Mouse (Mus musculus) liver, embryonic 13.5 days (tissue): ENCODE measurements at regions not wholly inside any gene's neighbourhood (a gene's known extent, or its start where the extent isn't known, plus 50 kb on each side); places are given as distances from the start of the nearest gene placed in this dataset.
A peak's percentile ranks its signal among the peaks of the same experiment; 100 is the strongest.

ENCODE experiments used
- ATAC-seq: fragments of 200-750 bp; cut with Nextera tagmentation; 2 replicates; pipeline ENCODE4 v1.8.0; 2017; ENCODE audit warnings: low read depth, mild to moderate bottlenecking, moderate number of reproducible peaks, moderate library complexity
- DNase-seq: peaks from one replicate; pipeline ENCODE4 v3.0.0; 2022
- H3K27ac ChIP-seq: fragments of 300-500 bp; sonication (generic); 2 replicates; pipeline ENCODE4 v1.5.1; 2015; ENCODE audit warnings: moderate library complexity, mild to moderate bottlenecking, inconsistent platforms
- H3K27me3 ChIP-seq: fragments of 300-500 bp; sonication (generic); 2 replicates; pipeline ENCODE4 v1.6.1; 2015; ENCODE audit warnings: mild to moderate bottlenecking, inconsistent platforms
- H3K36me3 ChIP-seq: fragments of 300-500 bp; sonication (generic); 2 replicates; pipeline ENCODE4 v1.6.1; 2015; ENCODE audit warnings: mild to moderate bottlenecking, inconsistent platforms
- H3K4me1 ChIP-seq: fragments of 300-500 bp; sonication (generic); replicated peaks from 2 replicates; pipeline ENCODE4 v1.6.1; 2015; ENCODE audit warnings: inconsistent platforms
- H3K4me2 ChIP-seq: fragments of 300-500 bp; sonication (generic); 2 replicates; pipeline ENCODE4 v1.6.1; 2015; ENCODE audit warnings: inconsistent platforms, mild to moderate bottlenecking, moderate library complexity
- H3K4me3 ChIP-seq: fragments of 300-500 bp; sonication (generic); replicated peaks from 2 replicates; pipeline ENCODE4 v1.5.1; 2015; ENCODE audit warnings: mild to moderate bottlenecking, inconsistent platforms
- H3K9ac ChIP-seq: fragments of 300-500 bp; sonication (generic); 2 replicates; pipeline ENCODE4 v1.6.1; 2015; ENCODE audit warnings: mild to moderate bottlenecking, inconsistent platforms
- H3K9me3 ChIP-seq: fragments of 300-500 bp; sonication (generic); replicated peaks from 2 replicates; pipeline ENCODE4 v1.6.1; 2016; ENCODE audit warnings: inconsistent platforms
- WGBS: fragments of 180-500 bp; shearing (Covaris S2); methylation state at CpG from one replicate; pipeline ENCODE4 v1.1.7; 2015; ENCODE audit not compliant: insufficient replicate concordance; 5-methylcytosine and 5-hydroxymethylcytosine counted together

- WGBS, result 52% methylated on average over 2 of the region's 2 CpGs
- no peak overlapping the region for H3K9ac ChIP-seq
These were observed 228.4 kb upstream of the Cox7c start for GRCm38 (mm10) chr13:86274926-86275622.

GRCm38 (mm10) chr13:86238054-86238453, 191.3 kb upstream of the Cox7c start:
- WGBS, result 39% methylated on average over 1 of the region's 1 CpGs
- DNase-seq, result no peak
- Histone ChIP-seq H3K4me3 (no peak overlapping the region), H3K27ac (no peak overlapping the region), H3K9me3 (no peaks in the 10 kb centered on the region), H3K4me1 (no peaks in the 10 kb centered on the region), H3K36me3 (no peaks in the 10 kb centered on the region), H3K27me3 (no peaks in the 10 kb centered on the region), H3K4me2 (no peak overlapping the region), H3K9ac (no peak overlapping the region)
- ATAC-seq, result no peak

More at GRCm38 (mm10) chr13:86274926-86275622, 228.4 kb upstream of the Cox7c start:
- H3K9me3 ChIP-seq, result no peaks in the 10 kb centered on the region
- no peak for ATAC-seq
- DNase-seq, result no peak
- H3K4me3 ChIP-seq, result no peak overlapping the region
- H3K27me3 ChIP-seq, result no peaks in the 10 kb centered on the region
- no peak overlapping the region for H3K4me2 ChIP-seq
- H3K36me3 ChIP-seq, result no peaks in the 10 kb centered on the region
- H3K27ac ChIP-seq, result no peak overlapping the region
- no peaks in the 10 kb centered on the region for H3K4me1 ChIP-seq

- DNase-seq, result no peak
- Histone ChIP-seq H3K4me2 (no peak overlapping the region), H3K4me3 (no peak overlapping the region), H3K9me3 (no peaks in the 10 kb centered on the region), H3K9ac (no peak overlapping the region), H3K27me3 (no peaks in the 10 kb centered on the region), H3K27ac (no peak overlapping the region), H3K36me3 (no peaks in the 10 kb centered on the region), H3K4me1 (no peaks in the 10 kb centered on the region)
- no peak for ATAC-seq
- 53% methylated on average over 3 of the region's 3 CpGs for WGBS
These were observed 158.9 kb upstream of the Cox7c start for GRCm38 (mm10) chr13:86205641-86206040.

GRCm38 (mm10) chr13:86180496-86180895, 133.8 kb upstream of the Cox7c start:
- H3K27me3 ChIP-seq, result no peaks in the 10 kb centered on the region
- no peak overlapping the region for H3K4me3 ChIP-seq
- no peaks in the 10 kb centered on the region for H3K36me3 ChIP-seq
- H3K27ac ChIP-seq, result no peak overlapping the region
- H3K9me3 ChIP-seq, result no peaks in the 10 kb centered on the region
- 41% methylated on average over 2 of the region's 2 CpGs for WGBS
- ATAC-seq (no peak), DNase-seq (no peak)
- H3K9ac ChIP-seq, result no peak overlapping the region
- no peaks in the 10 kb centered on the region for H3K4me1 ChIP-seq
- H3K4me2 ChIP-seq, result no peak overlapping the region

GRCm38 (mm10) chr13:86147331-86147730, 100.6 kb upstream of the Cox7c start:
- Histone ChIP-seq H3K4me1 (no peaks in the 10 kb centered on the region), H3K9me3 (no peaks in the 10 kb centered on the region), H3K4me3 (no peak overlapping the region), H3K4me2 (no peak overlapping the region), H3K9ac (no peak overlapping the region), H3K27me3 (no peaks in the 10 kb centered on the region), H3K27ac (no peak overlapping the region), H3K36me3 (no peaks in the 10 kb centered on the region)
- WGBS, result 64% methylated on average over 3 of the region's 3 CpGs
- DNase-seq (no peak), ATAC-seq (no peak)

- H3K4me2 ChIP-seq, result no peak overlapping the region
- 0 out of 2 replicates have a peak, but pooled peaks cover 4% of the 10 kb centered on the region for H3K9me3 ChIP-seq
- no peak overlapping the region for H3K4me3 ChIP-seq
- no peak overlapping the region for H3K9ac ChIP-seq
- H3K27me3 ChIP-seq, result no peaks in the 10 kb centered on the region
- ATAC-seq (peak; percentile 62; the same call in 1 of the 2 replicates), DNase-seq (no peak)
- H3K4me1 ChIP-seq, result no peaks in the 10 kb centered on the region
- no peaks in the 10 kb centered on the region for H3K36me3 ChIP-seq
- 53% methylated on average over 6 of the region's 6 CpGs for WGBS
- H3K27ac ChIP-seq, result no peak overlapping the region
These were observed 64.8 kb upstream of the Cox7c start for GRCm38 (mm10) chr13:86111372-86112094.

- ATAC-seq, result no peak
- no peaks in the 10 kb centered on the region for H3K27me3 ChIP-seq
- no peak overlapping the region for H3K4me3 ChIP-seq
- H3K27ac ChIP-seq, result no peak overlapping the region
- no peaks in the 10 kb centered on the region for H3K36me3 ChIP-seq
- no peak for DNase-seq
- no peaks in the 10 kb centered on the region for H3K9me3 ChIP-seq
- WGBS, result 71% methylated on average over 1 of the region's 1 CpGs
- no peaks in the 10 kb centered on the region for H3K4me1 ChIP-seq
- no peak overlapping the region for H3K4me2 ChIP-seq
- H3K9ac ChIP-seq, result no peak overlapping the region
These were observed 55.5 kb upstream of the Cox7c start for GRCm38 (mm10) chr13:86102212-86102611.

- 24% methylated on average over 2 of the region's 2 CpGs for WGBS
- no peak overlapping the region for H3K9ac ChIP-seq
- ATAC-seq (no peak), DNase-seq (no peak)
- no peaks in the 10 kb centered on the region for H3K9me3 ChIP-seq
- no peaks in the 10 kb centered on the region for H3K4me1 ChIP-seq
- H3K4me2 ChIP-seq, result no peak overlapping the region
- H3K27ac ChIP-seq, result no peak overlapping the region
- H3K36me3 ChIP-seq, result no peaks in the 10 kb centered on the region
- H3K27me3 ChIP-seq, result no peaks in the 10 kb centered on the region
- no peak overlapping the region for H3K4me3 ChIP-seq
These were observed 51.1 kb upstream of the Cox7c start for GRCm38 (mm10) chr13:86097836-86098235.

GRCm38 (mm10) chr13:86097291-86097690, 50.6 kb upstream of the Cox7c start:
- DNase-seq, result no peak
- H3K9ac ChIP-seq, result no peak overlapping the region
- no peaks in the 10 kb centered on the region for H3K9me3 ChIP-seq
- no peak overlapping the region for H3K4me3 ChIP-seq
- H3K27ac ChIP-seq, result no peak overlapping the region
- H3K27me3 ChIP-seq, result no peaks in the 10 kb centered on the region
- no peak for ATAC-seq
- H3K4me1 ChIP-seq, result no peaks in the 10 kb centered on the region
- H3K4me2 ChIP-seq, result no peak overlapping the region
- H3K36me3 ChIP-seq, result no peaks in the 10 kb centered on the region
